Mouse (Mus musculus): ENCODE data around the gene Rpl22. TPM values are rescaled to one million over a fixed set of nuclear protein-coding genes. Genes with fewer than 3 reads are reported as not detected.

Gene Rpl22
- polyA plus RNA-seq, 1 experiment from 2014 or later: 360 TPM

- Histone ChIP-seq H3K27me3 (ENCODE audit: control insufficient read depth, insufficient read depth, low read length) (peaks cover 60% of the 10 kb centered on the region), H3K9ac (ENCODE audit: low read length) (no peak overlapping the region), H3K4me3 (ENCODE audit: low read depth, low read length) (no peak overlapping the region), H3K27ac (ENCODE audit: low read depth, low read length) (no peak overlapping the region), H3K4me2 (ENCODE audit: low read depth, low read length, severe bottlenecking) (no peak overlapping the region), H3K9me3 (ENCODE audit: control insufficient read depth, low read length) (no peaks in the 10 kb centered on the region), H3K4me1 (replicated peaks; ENCODE audit: control insufficient read depth, insufficient read depth, low read length) (peaks cover 36% of the 10 kb centered on the region), H3K36me3 (ENCODE audit: control insufficient read depth, insufficient read depth, low read length) (no peaks in the 10 kb centered on the region)
- WGBS: 62% methylated on average over 10 of the region's 10 CpGs
- ATAC-seq (replicated peaks; ENCODE audit: low FRiP score): no peak
- DNase-seq (ENCODE audit: low spot score): no peak
Measured at GRCm38 (mm10) chr4:152294188-152294929, 31.2 kb upstream of the Rpl22 start.

GRCm38 (mm10) chr4:152295916-152296315, 29.6 kb upstream of the Rpl22 start:
- Histone ChIP-seq H3K4me2 (ENCODE audit: low read depth, low read length, severe bottlenecking) (no peak overlapping the region), H3K36me3 (ENCODE audit: control insufficient read depth, insufficient read depth, low read length) (no peaks in the 10 kb centered on the region), H3K9me3 (ENCODE audit: control insufficient read depth, low read length) (no peaks in the 10 kb centered on the region), H3K27ac (ENCODE audit: low read depth, low read length) (no peak overlapping the region), H3K9ac (ENCODE audit: low read length) (no peak overlapping the region), H3K4me3 (ENCODE audit: low read depth, low read length) (no peak overlapping the region), H3K27me3 (ENCODE audit: control insufficient read depth, insufficient read depth, low read length) (peaks cover 45% of the 10 kb centered on the region), H3K4me1 (replicated peaks; ENCODE audit: control insufficient read depth, insufficient read depth, low read length) (peaks cover 24% of the 10 kb centered on the region)
- 63% methylated on average over 4 of the region's 4 CpGs for WGBS
- no peak for DNase-seq (ENCODE audit: low spot score)
- no peak for ATAC-seq (replicated peaks; ENCODE audit: low FRiP score)

GRCm38 (mm10) chr4:152296371-152296770, 29.2 kb upstream of the Rpl22 start:
- ATAC-seq (replicated peaks; ENCODE audit: low FRiP score) (no peak), DNase-seq (ENCODE audit: low spot score) (no peak)
- H3K4me1 ChIP-seq (replicated peaks; ENCODE audit: control insufficient read depth, insufficient read depth, low read length): peaks cover 20% of the 10 kb centered on the region
- peak overlapping the region; percentile 78 for H3K4me2 ChIP-seq (ENCODE audit: low read depth, low read length, severe bottlenecking)
- H3K27me3 ChIP-seq (ENCODE audit: control insufficient read depth, insufficient read depth, low read length): peaks cover 41% of the 10 kb centered on the region
- no peak overlapping the region for H3K27ac ChIP-seq (ENCODE audit: low read depth, low read length)
- peak overlapping the region; percentile 45; the same call in 1 of the 2 replicates for H3K9ac ChIP-seq (ENCODE audit: low read length)
- H3K9me3 ChIP-seq (ENCODE audit: control insufficient read depth, low read length): no peaks in the 10 kb centered on the region
- 19% methylated on average over 8 of the region's 8 CpGs for WGBS
- H3K4me3 ChIP-seq (ENCODE audit: low read depth, low read length): peak overlapping the region; percentile 94
- no peaks in the 10 kb centered on the region for H3K36me3 ChIP-seq (ENCODE audit: control insufficient read depth, insufficient read depth, low read length)

GRCm38 (mm10) chr4:152296874-152297861, 28.4 kb upstream of the Rpl22 start, which contains the start of gene Icmt:
Icmt (plus strand) TSS chr4:152297227.
- Histone ChIP-seq H3K27me3 (ENCODE audit: control insufficient read depth, insufficient read depth, low read length) (peaks cover 33% of the 10 kb centered on the region), H3K27ac (ENCODE audit: low read depth, low read length) (peak within 1 kb of the TSS; percentile 59), H3K36me3 (ENCODE audit: control insufficient read depth, insufficient read depth, low read length) (no peaks in the 10 kb centered on the region), H3K4me1 (replicated peaks; ENCODE audit: control insufficient read depth, insufficient read depth, low read length) (peaks cover 19% of the 10 kb centered on the region), H3K9me3 (ENCODE audit: control insufficient read depth, low read length) (no peaks in the 10 kb centered on the region), H3K9ac (ENCODE audit: low read length) (peak within 1 kb of the TSS; percentile 93), H3K4me3 (ENCODE audit: low read depth, low read length) (peak within 1 kb of the TSS; percentile 94), H3K4me2 (ENCODE audit: low read depth, low read length, severe bottlenecking) (peak within 1 kb of the TSS; percentile 92)
- peak; percentile 100 for DNase-seq (ENCODE audit: low spot score)
- WGBS: under 1% methylated on average over 115 of the region's 119 CpGs
- ATAC-seq (replicated peaks; ENCODE audit: low FRiP score): peak; percentile 95

- Histone ChIP-seq H3K4me2 (ENCODE audit: low read depth, low read length, severe bottlenecking) (no peak overlapping the region), H3K27ac (ENCODE audit: low read depth, low read length) (no peak overlapping the region), H3K27me3 (ENCODE audit: control insufficient read depth, insufficient read depth, low read length) (peaks cover 18% of the 10 kb centered on the region), H3K36me3 (ENCODE audit: control insufficient read depth, insufficient read depth, low read length) (no peaks in the 10 kb centered on the region; the same call in 1 of the 2 replicates), H3K9ac (ENCODE audit: low read length) (no peak overlapping the region), H3K9me3 (ENCODE audit: control insufficient read depth, low read length) (no peaks in the 10 kb centered on the region), H3K4me3 (ENCODE audit: low read depth, low read length) (no peak overlapping the region), H3K4me1 (replicated peaks; ENCODE audit: control insufficient read depth, insufficient read depth, low read length) (peaks cover 11% of the 10 kb centered on the region)
- ATAC-seq (replicated peaks; ENCODE audit: low FRiP score) (no peak), DNase-seq (ENCODE audit: low spot score) (no peak)
- 85% methylated on average over 14 of the region's 14 CpGs for WGBS
Measured at GRCm38 (mm10) chr4:152298836-152299235, 26.7 kb upstream of the Rpl22 start.

DNA sequence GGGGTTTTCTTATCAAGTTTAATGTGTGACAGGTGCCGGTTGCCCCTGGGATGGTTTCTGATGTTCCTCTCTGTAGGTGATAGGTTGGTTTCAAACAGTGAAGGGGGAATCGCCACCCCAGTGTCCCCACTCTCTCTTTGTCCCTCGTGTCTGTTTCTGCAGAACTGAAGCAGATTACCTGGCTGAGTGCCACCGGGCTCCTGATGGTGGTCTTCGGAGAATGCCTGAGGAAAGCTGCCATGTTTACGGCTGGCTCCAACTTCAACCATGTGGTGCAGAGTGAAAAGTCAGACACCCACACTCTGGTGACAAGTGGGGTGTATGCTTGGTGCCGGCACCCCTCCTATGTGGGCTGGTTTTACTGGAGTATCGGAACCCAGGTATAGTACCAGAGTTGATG, 25.2 kb upstream of the Rpl22 start:
- Histone ChIP-seq H3K27me3 (ENCODE audit: control insufficient read depth, insufficient read depth, low read length) (peaks cover 6% of the 10 kb centered on the region), H3K9me3 (ENCODE audit: control insufficient read depth, low read length) (no peaks in the 10 kb centered on the region), H3K36me3 (ENCODE audit: control insufficient read depth, insufficient read depth, low read length) (no peaks in the 10 kb centered on the region; the same call in 1 of the 2 replicates), H3K27ac (ENCODE audit: low read depth, low read length) (no peak overlapping the region), H3K4me3 (ENCODE audit: low read depth, low read length) (no peak overlapping the region), H3K4me2 (ENCODE audit: low read depth, low read length, severe bottlenecking) (no peak overlapping the region), H3K9ac (ENCODE audit: low read length) (no peak overlapping the region), H3K4me1 (replicated peaks; ENCODE audit: control insufficient read depth, insufficient read depth, low read length) (peaks cover 10% of the 10 kb centered on the region; the same call in 1 of the 2 replicates)
- ATAC-seq (replicated peaks; ENCODE audit: low FRiP score) (no peak), DNase-seq (ENCODE audit: low spot score) (no peak)
- 95% methylated on average over 8 of the region's 8 CpGs for whole genome bisulfite sequencing

GRCm38 (mm10) chr4:152302012-152302411, 23.5 kb upstream of the Rpl22 start:
- Histone ChIP-seq H3K36me3 (ENCODE audit: control insufficient read depth, insufficient read depth, low read length) (no peaks in the 10 kb centered on the region; the same call in 1 of the 2 replicates), H3K4me2 (ENCODE audit: low read depth, low read length, severe bottlenecking) (no peak overlapping the region), H3K27ac (ENCODE audit: low read depth, low read length) (no peak overlapping the region), H3K9ac (ENCODE audit: low read length) (no peak overlapping the region), H3K4me1 (replicated peaks; ENCODE audit: control insufficient read depth, insufficient read depth, low read length) (peaks cover 10% of the 10 kb centered on the region; the same call in 1 of the 2 replicates), H3K4me3 (ENCODE audit: low read depth, low read length) (no peak overlapping the region), H3K9me3 (ENCODE audit: control insufficient read depth, low read length) (no peaks in the 10 kb centered on the region), H3K27me3 (ENCODE audit: control insufficient read depth, insufficient read depth, low read length) (no peaks in the 10 kb centered on the region)
- 72% methylated on average over 11 of the region's 11 CpGs for WGBS
- no peak for ATAC-seq (replicated peaks; ENCODE audit: low FRiP score)
- DNase-seq (ENCODE audit: low spot score): no peak

DNA sequence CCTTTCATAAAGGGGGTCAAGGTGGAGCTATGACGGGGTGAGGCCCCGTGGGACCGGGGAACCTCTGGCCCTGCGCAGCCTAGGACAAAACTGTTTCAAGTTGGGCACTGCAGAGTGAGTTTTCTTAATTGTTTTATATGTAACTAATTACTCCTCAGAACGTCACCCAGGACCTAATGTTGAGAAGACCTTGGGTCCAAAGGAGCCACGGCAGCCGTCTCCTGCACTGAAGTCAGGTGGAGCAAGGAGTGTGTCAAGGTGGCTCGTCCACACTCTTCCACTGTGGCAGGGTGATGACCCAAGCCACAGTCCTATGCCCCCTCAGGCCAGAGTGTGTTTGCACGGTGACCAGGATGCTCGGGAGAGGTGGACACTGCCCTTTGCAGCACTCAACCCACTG, 22.4 kb upstream of the Rpl22 start:
- 92% methylated on average over 10 of the region's 10 CpGs for WGBS

More for the DNA sequence above, 22.4 kb upstream of the Rpl22 start:
- H3K9ac ChIP-seq (ENCODE audit: low read length): no peak overlapping the region
- DNase-seq (ENCODE audit: low spot score): no peak
- H3K4me3 ChIP-seq (ENCODE audit: low read depth, low read length): no peak overlapping the region
- H3K27ac ChIP-seq (ENCODE audit: low read depth, low read length): no peak overlapping the region
- no peak overlapping the region for H3K4me2 ChIP-seq (ENCODE audit: low read depth, low read length, severe bottlenecking)
- peaks cover 5% of the 10 kb centered on the region; the same call in 1 of the 2 replicates for H3K4me1 ChIP-seq (replicated peaks; ENCODE audit: control insufficient read depth, insufficient read depth, low read length)
- H3K36me3 ChIP-seq (ENCODE audit: control insufficient read depth, insufficient read depth, low read length): no peaks in the 10 kb centered on the region; the same call in 1 of the 2 replicates
- H3K9me3 ChIP-seq (ENCODE audit: control insufficient read depth, low read length): no peaks in the 10 kb centered on the region
- H3K27me3 ChIP-seq (ENCODE audit: control insufficient read depth, insufficient read depth, low read length): no peaks in the 10 kb centered on the region
- ATAC-seq (replicated peaks; ENCODE audit: low FRiP score): no peak
